Mouse (Mus musculus) right cerebral cortex, postnatal 36 days (tissue): ENCODE measurements around the gene Gm11084.
"Not testable (repeated sequence)": the region's sequence is repeated elsewhere in the genome, so short reads cannot be mapped to it uniquely, and the experiment has no call there.

Source experiments
- DNase-seq, 2 experiments: peaks; one replicate each; pipeline ENCODE4 v3.0.0; 2022; ENCODE audit warnings: low spot score in 2 of 2, mixed read lengths in 1 of 2

The Gm11084 gene

GRCm38 (mm10) chr2:72995346-72996097 is 9.0 kb upstream of the Gm11084 start:
- DNase-seq = peak; percentile 61 to 62

DNA sequence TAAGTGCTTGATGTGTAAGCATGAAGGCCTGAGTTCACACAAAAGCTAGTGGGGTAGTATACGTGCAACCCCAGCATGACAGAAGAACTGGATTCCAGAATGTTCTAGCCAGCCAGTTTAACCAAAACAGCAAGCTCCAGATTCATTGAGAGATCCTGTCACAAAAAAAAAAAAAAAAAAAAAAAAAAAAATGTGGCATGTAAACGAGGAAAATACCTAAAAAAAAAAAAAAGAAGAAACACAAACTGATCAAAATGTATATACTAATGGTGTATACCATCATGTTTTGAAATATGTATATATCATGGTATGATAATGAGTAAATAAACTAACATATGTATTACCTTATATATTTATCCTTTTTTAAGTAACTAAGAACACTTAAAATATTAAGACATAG is 7.6 kb upstream of the Gm11084 start:
- DNase-seq = no peak

- DNase-seq = no peak
Observed at GRCm38 (mm10) chr2:72992497-72992896, 6.0 kb upstream of the Gm11084 start.

- DNase-seq = not testable (repeated sequence)
Observed at GRCm38 (mm10) chr2:72988945-72989344, 2.4 kb upstream of the Gm11084 start.

GRCm38 (mm10) chr2:72985516-72985915 is 1.0 kb downstream of the Gm11084 start:
- no peak for DNase-seq

DNA sequence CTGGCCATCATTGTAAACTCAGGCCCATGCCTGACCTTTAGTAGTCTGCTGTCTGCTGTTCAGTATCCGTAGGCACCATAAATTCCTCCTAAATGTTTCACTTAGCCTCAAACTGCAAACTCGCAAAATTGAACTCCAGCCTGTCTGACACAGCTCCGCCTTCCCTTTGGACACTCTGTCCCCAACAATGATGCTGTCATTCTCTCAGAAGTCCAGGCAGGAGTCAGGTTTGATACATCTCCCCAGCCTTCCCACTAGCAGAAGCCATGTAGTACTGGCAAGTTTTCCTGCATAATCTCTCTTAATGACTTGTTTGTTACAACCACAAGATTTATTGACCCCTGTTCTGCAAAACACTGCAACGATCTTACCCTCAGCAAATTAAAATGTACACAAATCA is 1.7 kb downstream of the Gm11084 start:
- DNase-seq = no peak

- DNase-seq = no peak
Observed at GRCm38 (mm10) chr2:72983211-72983610, 3.3 kb downstream of the Gm11084 start.

GRCm38 (mm10) chr2:72982110-72982785 is 4.3 kb downstream of the Gm11084 start:
- DNase-seq = no peak

DNA sequence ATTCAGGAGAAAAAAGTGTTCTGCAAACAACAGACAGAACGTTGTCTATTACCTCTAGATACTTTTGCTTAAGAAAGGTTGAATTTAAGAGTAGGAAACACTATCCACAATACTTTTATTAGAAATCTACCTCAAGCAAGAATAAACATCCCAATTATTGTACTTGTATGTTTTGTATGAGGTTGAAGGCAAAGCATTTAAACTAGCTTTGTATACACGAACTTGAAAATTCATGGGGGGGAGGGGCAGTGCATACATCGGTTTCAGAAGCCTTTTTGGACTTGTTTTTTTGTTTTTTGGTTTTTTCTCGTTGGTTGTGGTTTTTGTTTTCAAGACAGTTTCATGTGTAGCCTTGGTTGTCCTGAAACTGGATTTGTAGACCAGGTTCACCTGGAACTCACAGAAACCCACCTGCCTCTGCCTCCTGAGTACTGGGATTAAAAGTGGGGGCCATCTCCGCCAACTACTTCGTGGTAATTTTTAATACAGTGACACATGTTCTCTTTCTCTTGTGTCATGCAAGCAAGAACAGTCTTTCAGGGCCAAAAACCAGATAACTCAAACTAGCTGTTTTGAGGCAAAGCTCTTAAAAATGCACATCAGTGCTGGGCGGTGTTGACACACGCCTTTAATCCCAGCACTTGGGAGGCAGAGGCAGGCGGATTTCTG is 4.9 kb downstream of the Gm11084 start:
- DNase-seq = no peak

DNA sequence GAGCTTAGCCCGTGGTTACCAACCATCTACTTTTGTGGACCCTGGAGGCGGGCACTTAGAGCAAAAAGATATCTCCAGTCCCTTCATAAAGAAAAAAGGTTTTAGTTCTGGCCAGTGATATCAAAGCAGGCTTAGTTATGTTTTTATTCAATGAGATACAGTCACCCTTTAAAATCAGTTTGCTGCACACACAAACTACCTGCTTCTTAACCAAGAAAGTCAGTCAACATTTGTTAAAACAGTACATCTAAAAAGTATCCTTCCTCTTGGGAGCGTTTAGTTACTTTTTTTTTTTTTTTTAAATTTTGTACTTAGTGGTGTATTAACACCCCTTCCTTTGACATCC is 5.5 kb downstream of the Gm11084 start:
- no peak for DNase-seq

GRCm38 (mm10) chr2:72980337-72981074 is 6.0 kb downstream of the Gm11084 start, which contains the start of gene Sp3:
TSS of gene Sp3 (minus strand) at chr2:72980446.
- peak; percentile 94 to 96 for DNase-seq

GRCm38 (mm10) chr2:72979659-72980071 is 6.9 kb downstream of the Gm11084 start:
- DNase-seq = peak; percentile 55 to 66

DNA sequence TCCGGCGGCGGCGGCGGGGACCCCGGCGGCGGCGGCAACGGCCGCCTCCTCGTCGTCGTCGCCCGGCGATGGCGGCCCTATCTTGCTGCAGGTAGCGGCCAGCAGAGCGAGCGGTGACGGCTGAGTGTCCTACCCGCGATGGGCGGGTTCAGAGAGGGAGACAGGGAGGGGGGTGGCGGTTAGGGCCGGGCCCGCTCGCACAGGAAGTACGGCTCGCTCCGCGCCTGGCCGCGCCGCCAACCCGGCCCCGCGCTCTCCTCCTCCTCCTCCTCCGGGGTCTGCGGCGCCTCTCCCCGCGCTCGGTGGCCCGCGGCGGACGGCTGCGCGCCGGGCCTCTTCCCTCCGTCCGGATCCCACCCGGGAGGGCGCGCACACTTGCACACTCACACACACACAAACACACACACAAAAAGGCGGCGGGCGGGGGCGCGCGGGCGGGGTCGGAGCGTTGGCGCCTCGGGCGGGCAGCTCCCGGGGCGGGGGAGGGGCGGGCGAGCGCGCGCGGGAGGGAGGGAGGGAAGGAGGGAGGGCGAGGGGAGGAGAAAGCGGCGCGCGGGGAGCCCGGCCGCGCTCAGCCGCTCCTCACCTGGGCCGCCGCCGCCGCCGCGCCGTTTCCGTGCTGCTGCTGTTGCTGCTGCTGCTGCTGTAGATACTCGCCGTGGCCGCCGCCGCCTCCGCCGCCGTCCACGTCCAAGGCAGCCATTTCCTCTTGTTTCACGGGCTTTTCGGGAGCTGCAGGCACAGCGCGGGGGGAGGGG is 7.4 kb downstream of the Gm11084 start:
- DNase-seq = peak; percentile 71 to 73

- peak; percentile 5 to 7 for DNase-seq
Observed at GRCm38 (mm10) chr2:72978473-72978872, 8.0 kb downstream of the Gm11084 start.

DNA sequence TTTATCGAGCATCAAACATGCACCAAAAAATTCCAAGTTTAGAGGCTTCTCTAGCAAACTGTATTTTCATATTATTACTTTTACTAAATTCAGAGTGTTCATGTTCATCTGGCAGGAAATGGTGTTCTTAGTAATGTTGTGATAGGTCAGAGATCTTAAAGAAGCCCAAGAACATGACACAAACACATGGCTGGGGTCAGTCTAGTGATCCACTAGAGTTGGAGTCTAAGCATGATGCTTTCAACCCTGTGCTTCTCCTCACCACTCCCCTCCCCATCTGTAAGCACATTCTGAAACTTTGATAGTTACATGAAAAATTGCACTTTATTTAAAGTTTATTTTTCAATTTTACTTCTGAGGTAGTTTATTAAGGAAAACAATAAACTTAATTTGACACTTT is 9.2 kb downstream of the Gm11084 start:
- no peak for DNase-seq

DNA sequence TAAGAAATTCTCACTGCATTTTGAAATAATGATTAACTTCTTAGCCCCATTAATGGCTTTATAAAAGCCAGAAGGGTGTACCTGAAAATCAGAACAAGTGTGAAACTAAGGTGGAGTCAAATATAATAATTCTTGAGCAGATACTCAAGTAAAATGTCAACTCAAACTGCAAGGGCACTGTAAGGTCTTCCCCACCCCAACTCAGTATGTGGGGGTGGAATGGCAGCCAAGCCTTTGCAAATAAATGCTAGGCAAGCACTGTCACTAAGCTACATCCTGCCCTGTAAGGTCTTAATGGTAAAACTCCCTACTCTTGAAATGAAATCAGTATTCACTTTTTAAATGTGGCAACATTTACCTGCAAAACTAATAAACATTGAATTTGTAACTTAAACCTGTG is 10.5 kb downstream of the Gm11084 start:
- no peak for DNase-seq

GRCm38 (mm10) chr2:72970831-72971230 is 15.7 kb downstream of the Gm11084 start:
- DNase-seq = no peak

DNA sequence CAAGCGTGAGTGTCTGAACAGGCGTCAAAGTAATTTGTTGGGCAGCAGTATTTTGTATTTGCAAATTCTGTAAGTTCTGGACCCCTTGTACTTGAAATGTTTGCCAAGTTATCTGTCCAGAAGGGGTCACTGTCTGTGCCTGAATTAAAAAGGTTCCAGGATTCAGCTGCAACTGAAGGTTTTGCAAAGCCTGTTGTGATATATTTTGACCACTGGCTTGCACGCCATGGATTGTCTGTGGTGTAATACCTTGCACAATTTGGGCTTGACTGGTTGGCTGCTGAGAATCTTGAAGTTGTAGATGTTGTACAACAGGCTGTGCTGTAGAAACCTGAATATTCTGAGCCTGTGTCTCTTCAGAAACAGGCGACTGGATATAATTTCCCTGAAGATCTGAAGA is 16.2 kb downstream of the Gm11084 start:
- no peak for DNase-seq

DNA sequence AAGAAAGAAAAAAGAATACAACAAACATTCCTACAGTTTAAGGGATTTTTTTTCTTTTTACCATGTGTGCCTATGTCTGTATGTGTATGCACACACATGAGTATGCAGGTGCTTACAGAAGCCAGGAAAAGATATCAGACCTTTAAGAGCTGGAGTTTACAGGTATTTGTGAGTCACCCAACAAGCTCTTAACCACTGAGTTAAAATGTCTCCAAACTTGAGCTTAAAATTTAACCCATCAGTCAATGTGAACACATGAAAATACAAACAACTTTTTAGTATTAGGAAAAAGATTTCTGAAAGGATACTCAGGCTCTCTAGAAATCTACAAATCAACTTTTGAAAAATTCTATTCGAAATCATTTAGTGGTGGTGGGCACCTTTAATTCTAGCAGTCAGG is 18.0 kb downstream of the Gm11084 start:
- no peak for DNase-seq

DNA sequence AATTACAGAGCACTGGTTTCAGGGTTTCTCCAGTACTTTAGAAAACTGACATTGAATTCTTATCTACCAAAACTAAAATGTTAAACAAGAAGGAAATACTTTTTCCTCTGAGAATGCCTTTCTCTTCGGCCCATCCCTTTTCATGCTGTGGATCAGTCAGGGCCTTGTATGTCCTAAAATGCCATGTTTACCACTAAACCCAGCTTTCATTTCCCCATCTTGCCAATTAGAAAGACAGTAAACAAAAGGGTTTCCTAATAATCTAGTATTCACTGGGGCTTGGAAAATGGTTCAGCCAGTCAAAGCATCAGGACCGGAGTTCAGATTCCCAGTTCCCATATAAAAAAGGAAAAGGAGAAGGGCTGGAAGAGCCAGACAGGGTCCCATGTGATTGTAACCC is 21.1 kb downstream of the Gm11084 start:
- no peak for DNase-seq

DNA sequence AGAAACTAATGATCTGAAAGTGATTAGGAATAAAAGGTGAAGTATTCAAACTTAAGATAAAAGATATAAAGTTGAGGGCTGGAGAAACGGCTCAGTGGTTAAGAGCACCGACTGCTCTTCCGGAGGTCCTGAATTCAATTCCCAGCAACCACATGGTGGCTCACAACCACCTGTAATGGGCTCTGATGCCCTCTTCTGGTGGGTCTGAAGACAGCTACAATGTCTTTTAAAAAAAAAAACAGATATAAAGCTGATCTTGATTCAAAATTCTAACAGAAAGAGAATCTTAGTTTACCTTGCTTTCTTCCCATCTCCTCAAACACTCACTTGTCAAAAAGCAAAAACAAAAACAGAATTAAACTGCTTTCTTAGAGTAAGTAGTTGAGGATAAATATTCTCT is 30.1 kb downstream of the Gm11084 start:
- DNase-seq = no peak
